Mouse (Mus musculus) Muller cell, postnatal 12 days (primary cell): ENCODE measurements around the gene Fip1l1.
A peak's percentile ranks its signal among the peaks of the same experiment; 100 is the strongest.

Experiments used
- DNase-seq: peaks from one replicate; pipeline ENCODE4 v3.0.0-alpha.2; 2015; ENCODE audit errors: inconsistent ontology term

Gene Fip1l1

GRCm38 (mm10) chr5:74535240-74536021 lies at the start of gene Fip1l1:
Fip1l1 (plus strand) TSS chr5:74535449.
- peak; percentile 96 for DNase-seq

- peak; percentile 87 for DNase-seq
Measured at GRCm38 (mm10) chr5:74492705-74493104, 42.5 kb upstream of the Fip1l1 start.

- peak; percentile 52 for DNase-seq
Measured at GRCm38 (mm10) chr5:74511686-74512085, 23.6 kb upstream of the Fip1l1 start.

GRCm38 (mm10) chr5:74527025-74527424 lies 8.2 kb upstream of the Fip1l1 start:
- DNase-seq, result no peak

GRCm38 (mm10) chr5:74530785-74531184 lies 4.5 kb upstream of the Fip1l1 start:
- no peak for DNase-seq

- peak; percentile 96 for DNase-seq
Measured at GRCm38 (mm10) chr5:74531630-74532280, 3.5 kb upstream of the Fip1l1 start, which contains the start of gene Scfd2. Scfd2 (minus strand) TSS chr5:74531759.

GRCm38 (mm10) chr5:74536180-74536947 lies 1.1 kb downstream of the Fip1l1 start:
- DNase-seq, result no peak

GRCm38 (mm10) chr5:74545606-74546005 lies 10.4 kb downstream of the Fip1l1 start:
- DNase-seq, result no peak

GRCm38 (mm10) chr5:74549566-74549965 lies 14.3 kb downstream of the Fip1l1 start:
- DNase-seq, result no peak

GRCm38 (mm10) chr5:74561151-74561550 lies 25.9 kb downstream of the Fip1l1 start:
- DNase-seq, result no peak

- no peak for DNase-seq
Measured at GRCm38 (mm10) chr5:74571767-74572166, 36.5 kb downstream of the Fip1l1 start.

GRCm38 (mm10) chr5:74589133-74589532 lies 53.9 kb downstream of the Fip1l1 start:
- DNase-seq, result no peak

- DNase-seq, result no peak
Measured at GRCm38 (mm10) chr5:74591413-74591812, 56.2 kb downstream of the Fip1l1 start.

- no peak for DNase-seq
Measured at GRCm38 (mm10) chr5:74593147-74593546, 57.9 kb downstream of the Fip1l1 start.

GRCm38 (mm10) chr5:74600010-74600409 lies 64.8 kb downstream of the Fip1l1 start:
- no peak for DNase-seq

- DNase-seq, result no peak
Measured at GRCm38 (mm10) chr5:74601171-74601570, 65.9 kb downstream of the Fip1l1 start.

GRCm38 (mm10) chr5:74601965-74602364 lies 66.7 kb downstream of the Fip1l1 start:
- DNase-seq, result no peak

- DNase-seq, result no peak
Measured at GRCm38 (mm10) chr5:74602371-74602770, 67.1 kb downstream of the Fip1l1 start.

- DNase-seq, result no peak
Measured at GRCm38 (mm10) chr5:74603306-74603705, 68.1 kb downstream of the Fip1l1 start.

GRCm38 (mm10) chr5:74606213-74606612 lies 71.0 kb downstream of the Fip1l1 start:
- no peak for DNase-seq

GRCm38 (mm10) chr5:74610511-74610910 lies 75.3 kb downstream of the Fip1l1 start:
- DNase-seq, result no peak

- no peak for DNase-seq
Measured at GRCm38 (mm10) chr5:74612713-74613112, 77.5 kb downstream of the Fip1l1 start.
